Mouse (Mus musculus) inflammation-experienced regulatory T-cells, adult 6 months (primary cell): Measurements from ENCODE around the gene Adi1. TPM values are rescaled to one million over a fixed set of nuclear protein-coding genes. Genes with fewer than 3 reads are reported as not detected.
A peak's percentile ranks its signal among the peaks of the same experiment; 100 is the strongest.

Experiments used
- ATAC-seq: one replicate; pipeline ENCODE4 v1.8.0; 2017
- polyA plus RNA-seq, 3 experiments: library from polyadenylated mRNA; unstranded; fragments of 100-300 nt; shearing (Covaris generic); gene quantifications; one replicate each; pipeline ENCODE4 v1.2.1; 2017

Gene Adi1
- polyA plus RNA-seq, 3 experiments from 2014 or later: 25.7 to 49.9 (median 41.5) TPM

GRCm38 (mm10) chr12:28694776-28695175, 19.7 kb downstream of the Adi1 start:
- ATAC-seq: no peak

DNA sequence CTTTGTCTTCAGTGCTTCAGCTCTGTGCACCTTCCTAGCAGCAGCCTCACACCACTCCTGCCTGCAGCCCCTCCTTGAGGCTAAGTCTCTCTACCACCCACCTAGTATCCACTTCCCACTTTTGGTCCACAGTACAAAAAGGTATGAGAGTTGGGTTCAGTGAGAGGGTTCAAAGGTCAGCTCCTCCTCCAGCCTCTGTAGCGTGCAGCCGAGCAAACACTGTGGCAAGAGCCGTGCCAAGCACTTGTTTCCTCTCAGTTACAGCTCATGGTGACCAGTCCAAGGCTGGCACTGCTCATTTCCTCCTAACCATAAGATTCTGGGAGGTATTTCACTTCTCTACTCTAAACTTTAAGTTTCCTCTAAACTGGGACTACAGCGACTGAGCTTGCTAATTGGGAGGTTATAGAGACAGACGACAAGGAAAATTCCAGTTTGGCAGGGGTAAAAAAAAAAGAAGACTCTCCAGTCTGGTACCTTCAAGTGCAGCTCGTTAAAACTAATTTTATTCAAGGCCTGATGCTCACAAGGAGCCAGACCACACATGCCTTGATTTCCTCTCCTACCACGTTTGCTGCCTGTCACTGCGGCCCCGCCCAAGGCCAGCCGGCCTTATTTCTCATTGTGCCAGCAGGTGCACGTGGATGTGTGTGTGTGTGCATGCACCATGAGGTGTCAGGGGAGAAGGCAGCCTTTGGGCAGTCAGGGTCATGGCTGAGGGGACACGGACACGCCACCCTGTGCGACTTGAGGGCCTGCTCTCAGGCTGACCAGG, 23.0 kb downstream of the Adi1 start:
- ATAC-seq: no peak

- no peak for ATAC-seq
Measured at GRCm38 (mm10) chr12:28699086-28699485, 24.1 kb downstream of the Adi1 start.

GRCm38 (mm10) chr12:28699656-28700055, 24.6 kb downstream of the Adi1 start:
- peak; percentile 45 for ATAC-seq

DNA sequence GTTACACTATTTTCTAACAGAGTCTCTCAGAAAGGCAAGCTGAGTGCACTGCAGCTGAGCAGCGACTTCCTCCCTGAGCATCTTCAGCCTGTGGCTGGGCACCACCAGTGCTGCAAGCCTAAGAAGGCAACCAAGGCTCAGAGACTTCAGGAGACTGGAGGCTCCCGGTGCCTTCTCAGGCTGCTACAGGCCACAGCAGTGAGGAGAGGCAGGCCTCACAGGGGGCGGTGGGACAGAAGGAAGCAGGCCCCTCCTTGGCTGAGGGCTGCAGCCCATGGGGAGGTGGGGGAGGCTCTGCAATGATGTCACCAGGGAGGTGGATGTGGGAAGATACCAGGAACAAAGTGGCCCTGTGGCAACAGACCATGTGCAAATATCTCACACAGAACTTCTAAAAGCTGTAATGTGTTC, 25.1 kb downstream of the Adi1 start:
- peak; percentile 67 for ATAC-seq

DNA sequence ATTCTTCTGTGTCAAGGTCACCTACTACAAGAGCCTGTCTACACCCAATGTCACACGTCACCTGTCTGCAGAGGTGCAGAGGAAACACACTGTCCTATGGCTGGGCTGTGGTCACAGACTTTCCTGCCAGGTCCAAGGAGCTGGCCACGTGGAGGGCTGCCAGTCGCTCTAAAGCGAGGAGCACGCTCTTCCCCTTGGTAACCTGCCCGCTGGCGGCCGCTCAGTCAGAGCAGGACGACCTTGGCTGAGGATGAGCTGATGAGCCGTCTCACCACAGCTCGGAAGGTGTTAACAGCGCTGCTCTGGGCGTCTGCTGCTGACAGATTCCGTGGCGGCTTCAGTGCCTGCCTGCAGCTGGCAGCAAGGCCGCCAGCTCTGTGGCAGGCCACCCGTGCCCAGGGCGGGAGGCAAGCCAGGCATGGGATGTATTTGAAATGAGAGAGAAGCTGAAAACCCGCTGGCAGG, 25.6 kb downstream of the Adi1 start:
- peak; percentile 52 for ATAC-seq

DNA sequence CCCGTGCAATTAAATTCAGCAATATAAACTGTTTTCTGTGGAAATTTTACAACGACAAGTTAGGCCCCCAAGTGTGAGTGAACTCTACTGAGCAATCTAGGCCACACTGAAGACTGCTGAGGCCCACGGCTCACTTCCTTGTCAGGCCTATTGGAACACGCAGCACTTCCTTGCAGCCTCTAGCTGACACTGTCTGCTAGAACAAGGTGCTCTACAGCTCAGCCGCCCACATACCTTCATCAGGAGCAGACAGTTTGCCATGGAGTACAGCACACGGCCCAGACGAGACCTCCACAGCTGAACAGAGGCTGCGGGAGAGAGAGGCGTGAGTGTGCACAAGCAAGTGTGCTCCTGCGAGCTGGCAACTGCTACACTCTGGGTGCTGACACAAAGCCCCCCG, 26.3 kb downstream of the Adi1 start:
- ATAC-seq: peak; percentile 30

DNA sequence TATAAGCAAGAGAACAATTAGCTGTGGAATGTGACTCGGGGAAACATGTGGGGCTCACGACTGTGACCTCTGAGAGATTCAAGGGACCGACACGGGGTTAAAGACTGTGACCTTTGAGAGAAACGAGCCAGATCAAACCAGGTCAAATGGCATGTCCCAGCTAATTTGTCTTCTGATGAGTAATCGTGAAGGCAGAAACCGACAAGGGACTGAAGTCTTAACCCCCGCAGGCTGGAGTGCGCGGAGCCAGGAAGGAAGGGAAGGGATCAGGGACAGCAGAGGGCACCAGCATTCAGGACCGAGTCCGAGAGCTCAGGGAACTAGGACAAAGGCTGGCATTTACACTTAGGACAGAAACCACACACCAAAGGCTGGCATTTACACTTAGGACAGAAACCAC, 29.4 kb downstream of the Adi1 start:
- ATAC-seq: no peak

GRCm38 (mm10) chr12:28705204-28705603, 30.2 kb downstream of the Adi1 start:
- ATAC-seq: no peak

- ATAC-seq: no peak
Measured at GRCm38 (mm10) chr12:28708154-28708553, 33.1 kb downstream of the Adi1 start.

GRCm38 (mm10) chr12:28710566-28711185, 35.6 kb downstream of the Adi1 start:
- no peak for ATAC-seq

DNA sequence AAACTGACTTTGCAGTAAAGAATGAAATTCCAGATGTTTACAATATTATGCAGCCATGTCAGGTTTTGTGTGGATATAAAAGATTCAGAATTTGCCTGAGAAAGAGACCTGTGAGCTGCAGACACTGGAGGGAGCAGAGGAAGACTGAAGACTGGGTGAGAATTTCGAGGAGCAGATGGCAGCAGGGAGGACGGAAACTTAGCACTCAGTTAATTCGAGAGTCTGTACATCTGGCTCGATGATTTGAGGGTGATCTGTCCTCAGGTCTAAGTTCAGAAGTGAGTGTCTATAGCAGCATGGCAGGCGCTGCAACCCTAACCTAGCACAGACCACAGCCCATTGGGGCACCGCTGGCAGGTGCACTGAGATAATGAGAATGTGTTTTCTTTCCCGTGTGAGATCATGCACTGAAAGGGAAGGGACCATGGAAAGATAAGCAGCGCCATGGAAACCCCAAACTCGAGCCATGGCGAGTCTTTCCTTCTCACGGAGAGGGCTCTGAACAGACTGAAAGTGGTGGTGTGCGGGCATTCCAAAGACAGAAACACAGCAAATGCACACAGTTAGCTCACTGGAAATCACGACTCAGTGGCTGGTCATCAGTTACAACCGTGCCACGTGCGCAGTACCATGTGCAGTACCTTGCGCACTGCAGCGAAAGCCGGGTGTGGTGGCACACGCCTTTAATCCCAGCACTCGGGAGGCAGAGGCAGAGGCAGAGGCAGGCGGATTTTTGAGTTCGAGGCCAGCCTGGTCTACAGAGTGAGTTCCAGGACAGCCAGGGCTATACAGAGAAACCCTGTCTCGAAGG, 40.0 kb downstream of the Adi1 start:
- ATAC-seq: no peak

DNA sequence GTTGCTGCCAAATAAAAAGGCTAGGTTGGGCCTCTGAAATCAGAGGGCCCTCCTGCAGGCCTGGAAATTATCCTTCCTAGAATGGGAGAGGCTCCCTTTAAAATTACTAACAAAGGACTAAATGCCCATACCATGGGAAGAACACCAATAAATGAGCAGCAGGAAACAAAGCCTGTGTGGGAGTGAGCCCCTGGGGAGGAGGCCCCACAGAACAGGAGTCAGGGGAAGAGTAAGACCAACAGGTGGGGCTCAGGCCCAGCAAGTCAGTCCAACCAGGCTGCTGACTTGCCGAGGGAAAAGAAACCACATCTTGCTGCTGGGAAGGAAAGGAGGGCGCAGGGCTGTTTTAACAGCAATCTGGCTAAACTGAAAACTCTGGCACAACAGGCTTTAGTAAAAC, 42.0 kb downstream of the Adi1 start:
- no peak for ATAC-seq

DNA sequence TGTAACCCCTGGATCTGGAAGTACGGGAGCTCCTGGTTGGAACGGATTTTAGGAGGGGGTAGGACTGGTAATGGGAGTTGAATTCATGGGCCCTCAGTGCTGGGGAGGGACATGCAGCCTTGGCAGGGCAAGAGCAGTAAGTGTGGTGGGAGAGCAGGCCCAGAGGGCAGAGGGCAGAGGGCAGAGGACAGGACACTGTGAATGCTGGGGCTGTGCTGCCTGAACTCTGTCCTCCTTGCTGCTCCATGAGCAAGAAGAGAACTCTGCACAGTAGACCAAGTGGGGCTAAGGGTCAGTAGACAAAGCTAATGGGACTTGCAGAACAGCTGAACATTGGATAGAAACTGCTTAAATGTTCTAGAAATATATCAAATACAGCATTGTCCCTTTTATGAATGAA, 43.1 kb downstream of the Adi1 start:
- ATAC-seq: no peak

DNA sequence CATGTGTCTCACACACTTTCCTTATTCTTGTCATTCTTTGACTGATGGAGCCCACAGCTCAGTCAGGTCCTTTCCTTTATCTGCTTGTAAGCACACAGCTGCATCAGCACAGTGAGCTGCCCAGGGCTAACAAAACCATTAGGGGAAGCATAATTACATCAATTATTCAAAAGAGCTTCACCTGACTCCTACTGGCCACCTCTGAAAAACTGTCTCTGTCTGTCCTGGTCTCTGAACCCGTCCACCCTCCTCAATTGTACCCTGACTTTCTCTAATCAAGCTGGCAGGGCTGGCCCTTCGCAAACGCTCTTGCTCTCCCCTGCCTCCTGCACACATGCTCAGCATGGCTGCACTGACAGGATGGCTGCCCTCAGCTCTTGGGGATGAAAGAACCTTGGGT, 49.3 kb downstream of the Adi1 start:
- ATAC-seq: no peak

DNA sequence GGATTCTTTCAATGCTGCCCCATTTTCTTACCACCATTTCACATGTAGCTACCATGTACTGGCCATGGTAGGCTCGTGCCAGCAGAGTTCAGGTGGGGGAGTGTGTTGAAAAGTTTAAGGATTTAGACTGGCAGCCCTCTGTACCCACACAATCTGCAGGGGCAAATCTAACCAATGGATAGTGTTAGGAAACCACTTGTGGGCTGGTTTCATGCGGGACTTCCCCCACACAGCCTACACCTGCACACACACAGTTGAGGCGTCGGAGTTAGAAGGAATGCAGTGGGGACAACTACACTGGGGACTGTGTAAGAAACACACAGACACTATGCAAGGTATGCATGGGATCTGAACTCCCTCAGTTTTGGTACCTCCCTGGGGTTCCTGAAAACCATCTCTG, 51.2 kb downstream of the Adi1 start:
- ATAC-seq: peak; percentile 70

DNA sequence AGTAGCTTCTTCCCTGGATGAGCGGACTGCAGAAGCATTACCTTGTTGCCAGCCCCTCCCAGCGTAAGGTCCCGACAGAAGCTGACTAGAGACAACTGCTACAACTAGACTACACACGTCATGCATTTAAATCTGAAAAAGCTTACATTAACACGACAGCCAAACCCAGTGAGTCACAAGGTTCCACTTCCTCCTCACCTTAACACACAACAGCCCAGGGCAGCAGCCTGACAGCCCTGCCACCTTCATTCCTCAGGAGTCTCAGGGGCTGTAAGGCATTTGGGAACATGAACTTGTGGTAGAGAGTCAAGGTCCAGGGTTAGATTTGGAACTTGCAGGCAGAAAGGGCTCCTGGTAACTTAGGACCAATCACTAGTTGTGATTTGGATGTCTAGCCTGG, 52.0 kb downstream of the Adi1 start:
- peak; percentile 47 for ATAC-seq

Other genes with a start within 250 kb of the Adi1 start
- not detected for gene Dcdc2c, start 122.8 kb upstream of the Adi1 start, polyA plus RNA-seq
- gene Allc, start 92.7 kb upstream of the Adi1 start, polyA plus RNA-seq: not detected
- gene Colec11, start 51.9 kb upstream of the Adi1 start, polyA plus RNA-seq: under 1 TPM in 1 of 3 experiments, not detected in 2; 0.31 TPM
- gene Rps7, start 39.3 kb upstream of the Adi1 start, polyA plus RNA-seq: 1,000 to 10,000 TPM; 1,531 to 2,541 (median 1,663) TPM
- 10 to 100 TPM; 21.7 to 32.7 (median 28.9) TPM for gene Rnaseh1, start 25.6 kb upstream of the Adi1 start, polyA plus RNA-seq
- 10 to 100 TPM; 31.7 to 58.8 (median 40.1) TPM for gene Trappc12, start 75.2 kb downstream of the Adi1 start, polyA plus RNA-seq
- gene Eipr1, start 76.6 kb downstream of the Adi1 start, polyA plus RNA-seq: 10 to 100 TPM; 27.4 to 36.6 (median 33.7) TPM